Mouse (Mus musculus) left cerebral cortex, postnatal 25 days (tissue): ENCODE measurements around the gene Tex46. TPM values are rescaled to one million over a fixed set of nuclear protein-coding genes. Genes with fewer than 3 reads are reported as not detected.

Source experiments
- DNase-seq, 2 experiments: peaks; one replicate each; pipeline ENCODE4 v3.0.0; 2022; ENCODE audit warnings: low spot score in 2 of 2, mixed read lengths in 1 of 2
- intact Hi-C: fragments of 180-260 bp; cut with DNase I; formaldehyde crosslinking; loops from one replicate; pipeline ENCODE4 v1.15.1; 2025
- total RNA-seq, 2 experiments: library from RNA; stranded (reverse); gene quantifications; 2 replicates each; pipeline ENCODE4 v1.2.3; 2021

Gene Tex46
- not detected for total RNA-seq

DNA sequence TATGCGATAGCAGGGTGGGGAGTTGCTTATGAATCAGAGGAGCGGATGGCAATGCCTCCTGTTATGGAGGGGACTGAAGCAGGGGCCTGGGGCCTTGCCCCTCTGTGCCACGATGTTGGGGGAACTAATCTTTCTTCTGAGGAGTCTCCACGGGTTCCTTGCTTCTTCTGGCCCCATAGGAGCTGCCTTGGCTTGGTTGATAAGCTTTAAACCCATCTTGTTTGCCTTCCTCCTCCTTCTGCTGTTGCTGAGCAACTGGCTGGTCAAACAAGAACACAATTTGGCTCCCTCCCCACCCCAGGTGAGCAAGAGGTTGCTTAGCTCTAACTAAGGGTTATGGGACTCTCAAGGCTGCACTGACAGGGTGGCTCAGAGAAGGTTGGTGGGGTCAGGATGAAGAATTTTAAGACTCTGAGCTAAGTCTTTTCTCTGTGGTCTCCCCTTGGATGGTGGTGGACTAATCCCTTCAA is at the start of gene Tex46:
Gene Tex46 (plus strand): TSS at position 51 of the 470 bp plus-strand sequence.
- intact Hi-C loops: no loop called here

DNA sequence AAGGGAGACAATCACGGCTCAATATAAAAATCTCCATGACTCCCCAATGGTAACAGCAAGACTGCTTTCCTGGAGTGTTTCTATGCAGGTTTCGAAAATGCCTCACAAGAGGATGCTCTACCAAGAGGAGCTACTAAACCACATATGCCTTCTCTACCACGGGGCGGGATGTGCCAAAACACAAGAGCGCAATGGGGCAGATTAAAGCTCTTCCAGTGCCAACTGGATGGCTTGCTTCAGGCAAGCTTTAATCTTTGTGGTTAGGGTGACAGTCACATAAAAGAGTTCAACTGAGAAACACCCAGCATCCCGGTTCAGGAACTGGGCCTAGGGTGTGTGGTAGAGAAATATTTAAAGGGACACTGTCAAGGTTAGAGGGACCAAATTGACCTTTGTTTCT is 47.5 kb upstream of the Tex46 start:
- intact Hi-C loops: no loop called here
- no peak for DNase-seq

More for the DNA sequence above, at the start of gene Tex46:
- DNase-seq: no peak

DNA sequence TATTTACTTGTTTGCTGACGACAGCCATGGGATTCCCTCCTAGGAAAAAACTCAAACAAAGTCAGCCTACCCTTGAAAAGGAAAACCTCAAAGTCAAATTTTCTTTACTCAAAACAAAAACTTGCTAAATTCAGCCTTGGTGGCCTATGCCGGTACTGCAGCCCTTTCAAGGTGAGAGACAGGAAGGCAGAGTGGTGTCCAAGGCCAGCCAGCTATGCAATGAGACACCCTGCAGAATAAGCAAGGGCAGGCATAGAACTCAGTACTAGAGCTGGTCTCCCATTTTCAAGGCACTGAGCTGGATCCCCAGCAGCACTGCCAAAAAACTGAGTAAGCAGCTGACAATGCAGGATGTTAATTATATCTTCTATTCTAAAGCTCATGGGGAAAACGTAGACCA is 41.6 kb upstream of the Tex46 start:
- DNase-seq: no peak
- intact Hi-C loops: no loop called here

DNA sequence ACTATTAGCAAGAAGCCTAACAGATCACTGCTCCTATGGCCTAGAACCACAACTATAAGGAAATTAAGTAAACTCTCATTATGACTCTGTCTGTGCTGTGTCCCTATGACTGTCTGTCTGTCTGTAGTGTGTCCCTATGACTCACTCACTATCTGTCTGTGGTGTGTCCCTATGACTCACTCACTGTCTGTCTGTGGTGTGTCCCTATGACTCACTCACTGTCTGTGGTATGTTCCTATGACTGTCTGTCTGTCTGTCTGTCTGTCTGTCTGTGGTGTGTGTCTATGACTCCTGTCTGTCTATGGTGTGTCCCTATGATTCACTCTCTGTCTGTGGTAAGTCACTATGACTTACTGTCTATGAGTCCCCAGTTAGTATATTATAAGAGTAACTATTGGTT is 40.2 kb upstream of the Tex46 start:
- intact Hi-C loops: no loop called here
- DNase-seq: no peak

DNA sequence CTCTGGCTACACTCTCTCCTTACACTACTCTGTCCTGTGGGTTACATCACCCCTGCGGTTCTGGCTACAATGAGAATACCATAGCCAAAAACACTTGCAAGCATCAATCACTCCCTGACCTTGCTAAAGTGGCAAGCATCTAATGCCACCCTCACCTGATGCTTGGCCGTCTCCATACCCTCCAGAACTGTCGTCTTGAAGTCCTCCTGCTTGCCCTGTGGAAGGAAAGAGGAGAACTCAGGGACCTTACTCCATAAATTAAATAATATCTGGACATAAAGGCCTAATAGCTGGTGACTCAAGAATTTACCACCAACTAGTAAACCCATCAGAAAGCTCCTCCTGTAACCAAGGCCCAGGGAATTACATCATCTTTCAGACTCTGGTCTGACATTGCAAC is 28.4 kb upstream of the Tex46 start:
- intact Hi-C loops: no loop called here

DNA sequence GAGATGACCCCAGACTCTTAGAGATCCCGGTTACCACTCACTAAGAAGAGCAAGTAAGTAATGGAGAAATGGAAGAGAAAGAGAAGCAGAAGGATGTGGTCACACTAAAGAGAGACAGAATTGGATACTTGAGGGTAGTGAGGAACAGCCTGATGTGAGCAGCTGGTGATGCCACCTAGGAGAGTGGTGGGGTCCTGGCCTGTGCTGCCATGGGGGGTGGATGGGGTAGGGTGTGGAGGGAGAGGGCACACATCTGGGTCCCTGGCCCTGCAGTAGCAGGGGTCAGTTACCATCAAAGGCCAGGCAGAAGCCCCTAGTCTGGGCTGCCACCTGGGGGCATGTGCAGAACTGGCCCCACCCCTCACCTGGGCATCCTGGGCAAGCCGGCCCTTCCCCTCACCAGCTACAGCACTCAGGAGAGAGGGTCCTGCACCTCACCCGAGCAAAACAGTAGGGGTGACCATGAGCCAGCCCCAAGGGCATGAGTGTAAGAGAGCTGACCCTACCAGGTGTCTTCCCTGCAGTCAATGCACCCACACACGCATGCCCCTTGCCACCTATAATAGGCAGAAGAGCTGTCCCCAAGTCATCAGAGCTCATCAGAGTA is 22.9 kb upstream of the Tex46 start:
- intact Hi-C loops: no loop called here
- no peak for DNase-seq

More for the DNA sequence above, 28.4 kb upstream of the Tex46 start:
- no peak for DNase-seq

DNA sequence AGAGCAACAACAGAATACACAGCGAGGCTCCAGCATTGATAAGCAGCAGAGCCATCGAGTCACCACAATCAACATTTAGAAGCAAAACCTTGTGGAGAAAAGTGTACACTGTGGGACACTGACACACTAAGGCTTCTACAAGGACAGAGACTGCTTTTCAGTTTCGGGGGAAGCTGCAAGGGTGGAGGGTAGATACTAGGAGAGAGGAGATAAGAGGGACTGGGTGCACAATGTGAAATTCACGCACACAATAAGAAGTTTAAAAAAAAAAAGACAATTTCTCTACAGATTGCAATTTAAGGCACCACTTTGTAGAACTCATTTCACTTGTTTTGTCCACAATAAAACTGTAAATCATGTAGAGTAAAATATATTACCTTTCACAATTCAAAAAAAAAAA is 22.2 kb upstream of the Tex46 start:
- DNase-seq: no peak
- intact Hi-C loops: no loop called here

DNA sequence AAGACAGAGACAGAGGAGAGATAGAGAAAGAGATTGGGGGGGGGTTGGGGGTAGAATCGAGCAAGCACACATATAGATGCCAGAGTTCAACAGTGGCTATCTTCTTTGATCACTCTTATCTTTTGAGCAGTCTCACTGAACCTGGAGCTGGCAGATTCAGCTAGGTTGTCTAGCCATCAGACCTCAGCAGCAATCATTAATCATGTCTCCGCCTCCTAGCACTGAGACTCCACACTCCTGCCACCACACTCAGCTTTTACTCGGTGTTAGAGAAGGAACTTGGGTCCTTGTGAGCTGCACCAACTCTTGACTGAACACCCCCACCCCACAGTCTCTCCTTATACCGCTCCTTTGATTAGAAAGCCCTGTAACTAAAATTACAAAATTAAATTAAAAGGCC is 18.1 kb upstream of the Tex46 start:
- intact Hi-C loops: no loop called here
- DNase-seq: no peak

DNA sequence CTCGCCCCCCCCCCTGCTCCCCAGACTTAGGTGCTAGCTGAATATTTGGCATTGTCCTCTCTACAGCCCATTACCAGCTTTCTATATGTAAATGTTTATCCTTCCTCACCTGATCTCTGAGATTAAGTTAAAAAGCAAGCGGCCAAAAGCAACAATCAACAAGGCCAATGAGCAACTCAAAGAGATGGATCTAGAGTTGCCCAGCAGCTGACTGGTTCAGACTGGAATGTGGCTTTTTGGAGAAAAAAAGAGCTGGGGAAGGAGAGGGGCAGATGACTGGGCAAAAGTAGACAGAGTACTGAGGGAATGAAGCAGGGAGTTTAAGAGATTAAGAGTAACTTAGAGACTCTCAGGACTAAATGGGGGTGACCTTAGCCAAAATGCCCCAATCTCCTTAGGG is 16.2 kb upstream of the Tex46 start:
- intact Hi-C loops: no loop called here

DNA sequence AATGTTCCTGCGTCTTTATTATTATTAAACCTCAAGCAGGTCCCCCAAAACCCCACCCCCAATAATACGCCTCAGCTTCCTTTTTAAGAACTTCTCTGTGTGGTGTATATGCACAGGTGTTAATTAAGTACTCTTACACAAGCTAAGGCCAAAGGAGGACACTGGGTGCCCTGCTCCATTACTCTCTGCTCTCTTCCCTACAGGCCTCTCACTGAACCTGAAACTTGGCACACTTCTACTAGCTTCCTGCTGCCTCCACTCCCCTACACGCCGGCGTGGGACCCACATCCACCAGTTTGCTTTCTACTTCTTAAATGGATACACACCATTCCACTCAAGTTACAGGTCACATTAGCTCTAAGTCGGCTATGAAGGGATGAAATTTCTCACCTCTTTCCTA is 15.0 kb upstream of the Tex46 start:
- intact Hi-C loops: no loop called here
- no peak for DNase-seq

More for the DNA sequence above, 16.2 kb upstream of the Tex46 start:
- DNase-seq: no peak

DNA sequence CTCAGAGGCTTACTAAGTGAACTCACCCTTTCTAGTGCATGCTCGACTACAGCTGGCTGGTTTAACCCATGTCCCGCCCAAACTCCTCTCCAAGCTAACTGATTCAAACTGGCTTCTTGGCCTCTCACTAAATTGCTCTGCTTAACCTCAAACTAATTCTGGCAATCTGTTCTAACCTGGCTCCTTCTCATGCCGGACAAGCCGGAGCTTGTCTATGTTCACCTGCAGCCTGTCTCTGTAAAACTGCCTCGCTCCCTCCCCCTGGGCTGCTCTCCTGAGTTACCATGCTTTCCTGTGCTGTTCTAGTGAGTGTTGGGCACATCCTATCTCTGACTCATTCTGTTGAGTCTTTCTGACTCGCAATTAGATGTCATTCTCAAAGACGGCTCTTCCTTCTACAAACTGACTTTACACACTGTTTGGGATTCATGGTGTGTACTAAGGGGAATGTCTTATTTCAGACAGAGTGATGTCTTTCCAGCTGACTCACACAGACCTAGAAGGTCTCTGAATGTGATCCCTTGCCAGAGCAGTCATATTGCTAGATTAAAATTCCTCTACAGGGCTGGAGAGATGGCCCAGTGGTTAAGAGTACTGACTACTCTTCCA is 11.9 kb upstream of the Tex46 start:
- DNase-seq: peak in 1 of 2 experiments; percentile 19
- intact Hi-C loops: no loop called here

DNA sequence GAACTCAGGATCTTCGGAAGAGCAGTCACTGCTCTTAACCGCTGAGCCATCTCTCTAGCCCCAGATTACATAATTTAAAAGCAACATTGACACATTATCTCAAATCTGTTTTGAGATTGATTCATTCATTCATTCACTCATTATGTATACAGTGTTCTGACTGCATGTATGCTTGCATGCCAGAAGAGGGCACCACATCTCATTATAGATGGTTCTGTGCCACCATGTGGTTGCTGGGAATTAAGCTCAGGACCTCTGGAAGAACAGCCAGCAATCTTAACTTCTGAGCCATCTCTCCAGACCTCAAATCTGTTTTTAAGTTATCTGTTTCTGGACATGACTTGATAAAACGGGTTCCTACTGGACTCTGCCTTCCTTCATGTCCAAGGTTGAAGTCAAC is 10.4 kb upstream of the Tex46 start:
- intact Hi-C loops: no loop called here
- DNase-seq: no peak

DNA sequence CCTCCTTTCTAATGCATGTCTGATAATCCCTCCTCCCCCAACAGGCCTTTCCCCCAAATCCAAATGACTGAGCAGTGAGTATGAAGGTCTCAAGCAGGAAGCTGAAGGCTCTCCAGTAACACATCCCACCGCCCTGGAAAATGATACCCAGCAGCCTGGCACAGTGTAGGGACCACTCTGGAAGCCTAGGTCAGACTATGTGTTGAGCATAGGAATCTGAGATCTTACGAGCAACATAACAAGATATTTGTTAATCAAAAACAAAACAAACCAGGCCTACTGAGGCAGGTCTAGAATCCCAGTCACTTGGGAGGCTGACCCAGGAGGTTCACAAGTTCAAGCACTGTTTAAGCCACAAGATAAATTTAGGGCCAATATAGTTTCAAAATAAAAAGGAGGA is 9.7 kb upstream of the Tex46 start:
- no peak for DNase-seq
- intact Hi-C loops: no loop called here

DNA sequence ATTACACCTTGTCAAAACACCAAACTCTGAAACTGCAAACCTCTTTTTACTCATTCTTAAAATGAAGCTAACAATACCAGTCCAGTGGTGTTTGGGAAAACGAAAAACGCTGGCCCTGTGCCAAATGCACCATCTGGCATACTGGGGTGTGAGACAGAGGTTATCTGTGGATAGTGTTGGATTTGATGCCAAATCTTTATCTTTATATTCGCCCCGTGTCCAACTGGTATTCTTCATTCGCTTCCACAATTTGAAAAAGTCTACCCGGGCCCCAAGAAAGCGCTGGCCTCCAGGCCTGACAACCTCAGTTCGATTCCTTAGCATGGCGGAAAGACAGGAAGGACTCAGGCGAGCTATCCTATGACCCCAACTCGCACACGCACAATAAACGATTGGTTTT is 8.8 kb upstream of the Tex46 start:
- peak; percentile 44 to 45 for DNase-seq
- intact Hi-C loops: no loop called here

DNA sequence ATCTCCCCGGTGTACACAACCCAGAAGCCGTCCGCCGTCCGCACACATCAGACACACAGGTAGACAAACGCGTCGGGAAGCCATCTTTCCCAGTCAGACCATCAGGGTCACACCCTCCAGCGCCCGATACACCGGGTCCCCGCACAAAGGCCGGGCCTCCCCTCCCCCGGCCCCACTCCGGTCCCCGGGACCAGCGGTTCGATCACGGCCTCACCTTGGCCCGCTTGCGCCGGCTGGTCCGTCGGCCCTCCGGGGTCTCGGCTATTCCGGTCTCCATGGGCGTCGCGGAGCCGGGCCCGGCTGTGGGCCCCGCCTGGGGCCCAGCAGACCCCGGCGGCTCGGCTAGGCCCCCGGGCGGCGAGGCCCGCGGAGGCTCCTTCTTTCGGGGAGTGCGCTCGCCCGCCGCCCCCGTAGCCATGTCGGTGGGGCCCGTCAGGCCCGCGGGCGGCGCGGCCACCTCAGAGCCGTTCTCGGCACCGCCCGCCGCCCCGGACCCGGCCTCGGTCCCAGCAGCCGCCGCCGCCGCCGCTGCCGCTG is 8.2 kb upstream of the Tex46 start:
- intact Hi-C loops: loop anchor here (1.0 kb wide), 1 partner anchor 147 kb away; no protein-coding TSS in a partner anchor
- DNase-seq: peak; percentile 30 to 36

DNA sequence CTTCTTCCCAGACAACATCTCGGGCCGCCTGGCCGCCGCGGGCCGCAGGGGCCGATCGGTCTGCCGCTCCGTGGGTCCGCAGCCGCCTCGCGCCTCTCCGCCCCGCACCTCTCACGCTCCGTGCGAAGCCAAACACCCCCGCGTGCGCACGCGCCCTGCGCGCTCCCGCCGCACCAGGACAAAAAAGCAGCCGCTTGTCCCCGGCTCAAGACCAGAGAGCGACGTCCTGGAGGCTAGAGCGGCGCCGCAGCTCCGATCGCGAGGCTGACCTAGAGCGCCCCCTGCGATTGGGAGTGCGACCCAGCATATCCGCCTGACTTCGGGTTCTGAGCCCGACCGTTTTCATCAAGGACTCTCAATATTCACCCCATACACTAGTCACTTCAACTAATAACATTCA is 7.7 kb upstream of the Tex46 start, which contains the start of gene Kdm1a:
Gene Kdm1a (minus strand): TSS at position 156 of the 400 bp plus-strand sequence.
- intact Hi-C loops: loop anchor here (1.0 kb wide), 1 partner anchor 147 kb away; no protein-coding TSS in a partner anchor

DNA sequence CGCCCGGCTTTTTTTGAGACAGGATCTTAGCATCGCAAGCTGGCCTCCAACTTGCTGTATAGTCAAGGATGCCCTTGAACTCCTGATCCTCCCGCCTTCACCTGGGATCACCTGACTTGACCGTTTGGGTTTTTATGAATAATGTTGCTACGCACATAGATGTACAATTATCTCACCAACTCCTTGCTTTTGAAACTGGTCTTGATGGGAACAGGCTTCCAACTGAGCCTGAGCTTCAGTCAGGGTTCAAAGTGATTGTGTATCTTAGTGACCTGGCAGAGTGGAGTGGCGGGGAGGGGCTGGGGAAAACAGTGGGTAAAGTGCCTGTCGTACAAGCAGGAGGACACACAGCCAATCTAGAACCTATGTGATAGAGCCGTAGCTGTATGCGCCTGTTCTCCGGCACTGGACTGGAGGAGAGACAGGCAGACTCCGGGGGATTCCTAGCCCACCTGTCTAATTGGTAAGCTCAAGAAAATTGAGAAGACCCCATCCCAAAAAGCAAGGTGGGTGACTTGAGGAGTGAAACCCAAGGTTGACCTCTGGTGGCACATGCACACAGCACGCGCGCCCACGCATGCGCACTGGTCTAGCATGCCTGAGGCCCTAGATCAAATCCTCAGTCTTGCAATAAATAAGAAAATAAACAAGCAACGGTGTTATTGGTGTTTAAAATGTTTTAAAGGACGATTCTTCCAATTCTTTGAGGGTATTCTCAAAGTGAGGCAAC is 4.3 kb upstream of the Tex46 start:
- intact Hi-C loops: no loop called here
- no peak for DNase-seq

More for the DNA sequence above, 7.7 kb upstream of the Tex46 start, which contains the start of gene Kdm1a:
- peak; percentile 95 to 96 for DNase-seq

DNA sequence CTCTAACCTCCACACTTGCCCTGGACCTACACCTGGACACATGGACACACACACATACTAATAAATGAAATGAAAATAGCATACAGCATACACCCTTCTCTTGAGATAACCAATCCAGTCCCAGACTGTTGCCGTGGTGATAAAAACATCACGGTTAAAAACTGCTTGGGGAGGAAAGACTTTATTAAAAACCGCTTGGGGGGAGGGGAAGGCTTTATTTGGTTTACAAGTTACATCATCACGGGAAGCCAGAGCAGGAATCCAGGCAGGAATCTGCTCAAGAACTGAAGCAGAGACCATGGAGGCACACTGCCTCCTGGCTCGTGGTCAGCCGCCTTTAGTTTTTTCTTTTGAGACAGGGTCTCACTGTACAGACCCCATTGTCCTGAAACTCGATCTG is 3.4 kb downstream of the Tex46 start:
- intact Hi-C loops: no loop called here
- DNase-seq: no peak

DNA sequence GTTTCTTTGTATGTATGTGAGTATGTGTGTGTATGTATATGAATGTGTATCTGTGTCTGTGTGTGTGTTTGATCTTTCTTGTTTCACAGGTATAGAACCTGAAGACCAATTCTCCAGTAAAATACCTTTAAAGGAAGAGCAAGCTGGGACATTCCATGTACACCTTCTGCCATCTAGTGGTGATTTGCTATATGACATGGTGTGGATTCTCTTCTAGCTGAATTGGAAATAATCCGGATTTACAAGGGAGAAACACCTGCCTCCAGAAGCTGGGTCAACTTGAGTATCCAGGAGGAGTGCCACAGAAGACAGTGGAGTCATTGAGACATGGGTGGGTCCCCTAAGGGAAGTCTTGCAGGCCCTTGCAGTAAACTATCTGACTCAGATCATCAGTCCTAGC is 11.1 kb downstream of the Tex46 start:
- DNase-seq: peak; percentile 69 to 72
- intact Hi-C loops: loop anchor here (1.0 to 5.0 kb wide), 4 partner anchors 95 to 364 kb away; no protein-coding TSS in a partner anchor

DNA sequence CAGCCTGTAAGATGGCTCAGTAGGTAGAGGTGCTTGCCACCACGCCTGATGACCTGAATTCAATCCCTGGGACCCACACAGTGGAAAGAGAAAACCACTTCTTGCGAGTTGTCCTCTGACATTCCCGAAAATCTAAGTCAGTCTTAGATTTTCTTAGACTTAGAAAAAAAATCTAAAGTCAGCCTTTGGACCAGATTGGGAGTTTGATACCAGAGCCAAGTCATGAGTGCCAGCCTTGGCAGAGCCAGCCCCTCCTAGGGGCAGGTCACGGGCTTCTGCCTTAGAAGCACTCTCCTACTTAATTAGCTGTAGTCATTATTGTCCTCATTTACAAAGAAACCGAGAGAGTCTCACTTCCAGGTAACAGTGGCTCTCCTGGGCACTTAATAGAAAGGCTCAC is 11.7 kb downstream of the Tex46 start:
- intact Hi-C loops: loop anchor here (1.0 to 5.0 kb wide), 4 partner anchors 95 to 365 kb away; no protein-coding TSS in a partner anchor
- no peak for DNase-seq
